In the genomic region with DNA sequence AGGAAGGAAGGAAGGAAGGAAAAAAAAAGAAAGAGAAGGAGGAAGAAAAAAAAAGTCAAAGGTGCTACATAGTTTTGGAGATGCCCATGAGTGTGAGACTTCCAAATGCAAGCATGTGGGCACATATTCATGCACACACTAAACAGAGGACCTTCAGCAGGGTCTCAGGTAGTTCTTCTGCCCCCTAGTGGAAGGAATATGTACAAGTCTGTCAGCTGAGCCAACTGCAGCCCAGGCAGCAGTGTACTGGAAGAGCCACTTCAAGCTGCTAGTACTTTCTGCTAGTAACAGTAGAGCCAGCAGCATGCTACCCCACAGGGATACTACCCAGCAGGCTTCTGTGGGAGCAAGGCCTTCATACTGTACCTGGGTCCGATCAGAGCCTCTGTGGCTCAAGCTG, we compare ENCODE assay signal across 8 mouse cellular contexts. TPM values are rescaled to one million over a fixed set of nuclear protein-coding genes. Genes with fewer than 3 reads are reported as not detected.
A peak's percentile ranks its signal among the peaks of the same experiment; 100 is the strongest.
DNase-seq lines count a peak whose midpoint lies in the region; ATAC-seq and TF ChIP-seq lines count a peak whose summit lies in the region.
"Had no signal": no experiment of that assay in that cellular context is flagged by ENCODE, and none has a peak within 500 bp of the region (broad histone marks: within the 10 kb centered on the region; RNA-seq: fewer than 3 reads in every experiment).

No protein-coding gene starts in this region.

- no peak overlapping the region for H3K4me3 ChIP-seq in ES-Bruce4 (ENCODE audit: low read depth, low read length)
- H3K4me3 ChIP-seq in stomach, embryonic 14.5 days (ENCODE audit: low read depth, low read length), result no peak overlapping the region

- peak; percentile 34 for DNase-seq in T-cell, adult 2 months (ENCODE audit: low spot score)
- peak; percentile 88 for DNase-seq in embryo, embryonic 10 days (ENCODE audit: low spot score)
- peak; percentile 9 to 32 for DNase-seq in heart, postnatal 36 days
- peak; percentile 56 for DNase-seq in layer of hippocampus, adult 9-10 months (ENCODE audit: low spot score)
- DNase-seq in lung, postnatal 25 days (ENCODE audit: low spot score), result peak; percentile 58

- H3K27ac ChIP-seq in ES-Bruce4 (ENCODE audit: insufficient read depth, low read length), result no peak overlapping the region
- H3K27ac ChIP-seq in stomach, embryonic 14.5 days (ENCODE audit: low read length), result no peak overlapping the region

- no peaks in the 10 kb centered on the region for H3K4me1 ChIP-seq in ES-Bruce4 (ENCODE audit: control insufficient read depth, insufficient read depth, low read length)
- H3K4me1 ChIP-seq in stomach, embryonic 14.5 days (ENCODE audit: control insufficient read depth, insufficient read depth, low read length), result no peaks in the 10 kb centered on the region

- TF ChIP-seq POLR2A in ES-Bruce4 (IDR thresholded peaks at IDR 0.05; ENCODE audit: insufficient read depth, low read length), result no peak

- peak; percentile 80 for TF ChIP-seq CTCF in ES-Bruce4 (IDR thresholded peaks at IDR 0.05; ENCODE audit: low read depth, low read length)

- 72% methylated on average over 1 of the region's 1 CpGs for WGBS in stomach, embryonic 14.5 days

- no peak overlapping the region for H3K9ac ChIP-seq in ES-Bruce4 (ENCODE audit: low read depth, poor library complexity, severe bottlenecking)
- no peak overlapping the region for H3K9ac ChIP-seq in stomach, embryonic 14.5 days (replicated peaks; ENCODE audit: low read depth, low read length)

- no peaks in the 10 kb centered on the region for H3K9me3 ChIP-seq in ES-Bruce4 (replicated peaks; ENCODE audit: control insufficient read depth, insufficient read depth, low read length, poor library complexity, severe bottlenecking)
- no peaks in the 10 kb centered on the region for H3K9me3 ChIP-seq in stomach, embryonic 14.5 days (ENCODE audit: control insufficient read depth, low read depth, low read length)

- intact Hi-C loops in heart, postnatal 36 days (cut with DNase I), result loop anchor here (2.0 kb wide), 1 partner anchor 71 kb away; no protein-coding TSS in a partner anchor

- ATAC-seq in stomach, embryonic 14.5 days (ENCODE audit: insufficient number of reproducible peaks, insufficient read depth, low FRiP score, low read depth), result peak; percentile 28; the same call in 1 of the 2 replicates

- no peaks in the 10 kb centered on the region for H3K36me3 ChIP-seq in ES-Bruce4 (ENCODE audit: control insufficient read depth, insufficient read depth, low read length, poor library complexity, severe bottlenecking)
- peaks cover 16% of the 10 kb centered on the region; the same call in 1 of the 2 replicates for H3K36me3 ChIP-seq in stomach, embryonic 14.5 days (ENCODE audit: control insufficient read depth, insufficient read depth, low read length)

- no peak for TF ChIP-seq EP300 in ES-Bruce4 (IDR thresholded peaks at IDR 0.05; ENCODE audit: insufficient read depth, low read depth, low read length)

- no peak overlapping the region for H3K4me2 ChIP-seq in stomach, embryonic 14.5 days (replicated peaks; ENCODE audit: low read depth, low read length)

- no peaks in the 10 kb centered on the region for H3K27me3 ChIP-seq in ES-Bruce4 (ENCODE audit: control insufficient read depth, insufficient read depth, low read length, poor library complexity, severe bottlenecking)
- no peaks in the 10 kb centered on the region for H3K27me3 ChIP-seq in stomach, embryonic 14.5 days (ENCODE audit: control insufficient read depth, insufficient read depth, low read length)

RNA-seq across cellular contexts. Expression of a gene that starts 9.5 kb away (rescaled TPM):
- polyA plus RNA-seq in ES-Bruce4 (2011; ENCODE audit: insufficient read depth, insufficient read length, low read depth, missing spikeins), result 17.2 and 18.0 TPM in 2 replicates
- total RNA-seq in heart, postnatal 36 days (2021), result 10 to 100 TPM; 19.0 to 19.7 TPM
- 17.5 and 18.8 TPM in 2 replicates for polyA plus RNA-seq in stomach, embryonic 14.5 days (2014; fragmentation: Nextera tagmentation; extraction: Ambion mirVana)

RNA-seq across cellular contexts. Expression of a gene that starts 19.7 kb away (rescaled TPM):
- polyA plus RNA-seq in ES-Bruce4 (2011; ENCODE audit: insufficient read depth, insufficient read length, low read depth, missing spikeins), result not detected in 2 replicates
- not detected for total RNA-seq in heart, postnatal 36 days (2021)
- not detected in 2 replicates for polyA plus RNA-seq in stomach, embryonic 14.5 days (2014; fragmentation: Nextera tagmentation; extraction: Ambion mirVana)
- total RNA-seq: left cerebral cortex, postnatal 10 days had no signal

Comparison
In these comparisons a context has a peak if more than half of its experiments do, and no peak if none do; other contexts are left out.
1. DNase-seq: peak in every context shown above with its lines; median percentile 88 in embryo, embryonic 10 days; 58 in lung, postnatal 25 days; 56 in layer of hippocampus, adult 9-10 months; 34 in T-cell, adult 2 months; 20 in heart, postnatal 36 days.